Mouse (Mus musculus) lung, postnatal 4 days (tissue): ENCODE data around the gene Gm28051.
A peak's percentile ranks its signal among the peaks of the same experiment; 100 is the strongest.

Experiments
- DNase-seq, 2 experiments: peaks; one replicate each; pipeline ENCODE4 v3.0.0; 2021

The Gm28051 gene

DNA sequence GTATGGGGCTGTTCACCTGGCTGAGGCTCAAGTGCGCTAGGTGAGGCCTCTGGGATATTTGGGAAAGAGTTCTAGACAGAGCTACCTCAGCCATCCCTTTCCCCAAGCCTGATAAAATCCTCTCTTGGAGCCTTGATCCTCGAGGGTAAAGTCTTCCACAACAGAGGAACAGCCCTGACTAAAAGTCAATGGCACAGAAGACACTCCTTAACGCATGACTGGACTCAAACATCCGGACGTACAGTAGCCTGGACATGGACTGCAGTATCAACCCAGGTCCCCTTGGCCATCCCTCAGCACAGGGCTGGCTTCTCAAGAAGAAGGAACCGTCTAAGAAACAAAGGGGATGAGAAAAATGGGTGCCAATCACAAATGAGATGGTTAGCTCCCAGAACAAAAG is 74.1 kb downstream of the Gm28051 start:
- DNase-seq, result no peak

DNA sequence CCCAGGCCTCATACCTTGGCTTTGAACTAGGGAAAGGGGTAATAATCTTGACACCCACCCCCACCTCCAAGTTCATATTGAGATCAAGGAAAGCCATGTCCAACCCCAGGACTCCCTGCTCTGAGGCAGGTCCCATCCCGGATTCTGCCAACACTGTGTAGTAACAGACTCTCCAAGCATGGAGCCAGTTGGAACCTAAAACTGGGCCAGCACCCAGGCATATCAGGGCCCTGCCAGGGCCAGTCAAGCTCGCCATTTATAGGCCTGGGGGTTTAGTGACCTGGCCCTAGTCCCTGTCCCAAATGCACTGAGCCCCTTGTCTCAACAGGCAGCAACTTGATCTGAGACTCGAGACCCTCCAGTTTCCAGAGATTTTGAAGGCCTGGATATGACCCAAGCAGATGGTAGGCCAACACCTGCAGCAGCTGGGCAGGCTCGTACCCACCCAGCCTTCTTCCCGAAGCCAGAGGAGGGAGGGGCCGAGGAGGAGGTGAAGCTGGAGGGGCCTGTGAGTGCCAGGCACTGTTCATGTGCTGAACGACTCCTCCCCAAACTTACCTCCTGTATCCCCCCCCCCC is 74.8 kb downstream of the Gm28051 start:
- no peak for DNase-seq

DNA sequence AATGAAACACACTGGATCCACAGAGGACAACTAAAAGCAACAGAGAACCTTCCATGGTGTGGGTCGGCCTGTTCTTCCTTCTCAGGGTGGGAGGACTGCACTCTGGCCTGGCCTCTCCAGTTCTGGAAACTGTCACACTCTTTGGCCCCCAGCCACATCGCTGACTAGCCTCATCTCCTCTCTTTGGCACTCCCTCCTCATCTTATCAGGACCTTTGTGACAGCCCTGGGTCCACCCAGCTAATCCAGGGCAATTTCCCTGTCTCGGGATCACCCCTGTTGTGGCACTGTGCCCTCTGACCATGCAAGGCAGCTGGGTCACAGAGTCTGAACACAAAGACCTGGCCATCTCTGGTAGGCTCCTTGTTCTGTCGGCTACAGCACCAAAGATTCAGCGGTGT is 75.5 kb downstream of the Gm28051 start:
- no peak for DNase-seq

DNA sequence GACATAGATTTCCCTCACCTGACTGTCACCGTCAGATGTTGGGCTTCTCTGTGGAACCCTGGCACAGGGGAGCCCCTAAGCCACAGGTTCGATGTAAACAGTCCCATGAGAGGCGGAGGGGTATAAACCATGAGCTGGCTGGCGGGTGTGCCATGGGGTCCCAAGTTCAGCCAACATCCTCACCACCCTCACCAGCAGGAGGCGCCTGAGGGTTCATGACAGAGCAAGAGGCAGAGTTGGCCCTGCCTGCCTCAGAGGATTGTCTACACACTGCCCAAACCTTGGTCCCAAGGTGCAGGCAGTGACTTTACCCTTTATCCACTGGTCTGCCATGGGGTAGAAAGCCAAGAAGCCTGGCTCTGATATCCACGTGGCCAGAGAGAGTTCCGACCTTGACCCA is 76.0 kb downstream of the Gm28051 start:
- peak in 1 of 2 experiments; percentile 50 for DNase-seq

DNA sequence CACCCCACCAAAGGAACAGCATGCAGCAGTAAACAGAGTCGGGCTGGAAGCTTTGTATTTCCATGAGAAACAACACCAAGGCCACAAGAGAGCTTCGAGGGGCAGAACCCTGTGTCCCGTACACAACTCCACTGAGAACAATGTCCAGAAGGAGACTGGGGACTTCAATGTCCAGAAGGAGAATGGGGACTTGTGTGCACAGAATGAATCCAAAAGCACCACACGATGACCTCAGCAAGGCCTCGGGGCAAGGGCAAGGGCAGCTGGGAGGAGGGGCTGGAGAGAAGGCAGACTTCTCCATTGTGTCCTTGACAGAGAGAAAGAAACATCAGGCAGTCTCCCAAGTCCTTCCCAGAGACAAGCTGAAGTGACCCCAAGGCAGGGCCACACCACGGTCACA is 78.7 kb downstream of the Gm28051 start:
- no peak for DNase-seq

DNA sequence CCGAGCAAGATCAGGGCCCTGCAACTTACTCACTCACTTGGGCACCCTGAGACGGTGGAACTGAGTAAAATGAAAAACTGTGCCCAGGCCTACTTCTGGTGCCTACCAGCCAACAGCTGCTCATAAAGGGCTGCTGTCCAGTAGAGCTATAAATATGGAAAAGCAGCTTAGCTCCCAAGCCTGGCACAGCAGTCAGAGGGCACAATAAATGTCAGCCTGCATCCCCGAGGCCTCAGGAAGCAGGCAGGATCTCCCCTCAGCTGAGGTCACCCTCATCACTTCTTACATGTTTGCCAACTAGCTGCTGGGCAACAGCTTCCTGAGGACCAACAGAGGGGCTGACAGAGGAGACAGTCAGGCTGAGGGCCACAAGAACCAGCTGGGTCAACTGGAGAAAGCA is 80.5 kb downstream of the Gm28051 start:
- DNase-seq, result no peak

DNA sequence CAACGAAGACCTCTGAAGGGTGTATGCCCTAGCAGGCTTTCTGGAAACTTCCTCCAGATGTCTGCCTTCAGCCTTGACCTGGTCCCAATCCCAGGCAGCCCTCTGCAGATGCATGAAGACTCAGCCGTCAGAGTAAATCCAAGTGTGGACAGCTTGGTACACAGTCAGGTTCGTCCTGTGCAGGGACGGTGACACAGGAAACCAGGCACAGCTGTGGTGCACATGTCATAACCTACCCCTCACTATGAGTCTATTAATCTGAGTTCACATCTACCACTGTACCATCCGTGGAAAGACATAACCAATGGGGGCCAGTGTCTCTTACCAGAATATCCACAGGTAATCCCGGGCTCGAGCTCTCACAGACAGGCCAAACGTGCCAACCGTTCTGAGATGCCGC is 83.0 kb downstream of the Gm28051 start:
- DNase-seq, result no peak

DNA sequence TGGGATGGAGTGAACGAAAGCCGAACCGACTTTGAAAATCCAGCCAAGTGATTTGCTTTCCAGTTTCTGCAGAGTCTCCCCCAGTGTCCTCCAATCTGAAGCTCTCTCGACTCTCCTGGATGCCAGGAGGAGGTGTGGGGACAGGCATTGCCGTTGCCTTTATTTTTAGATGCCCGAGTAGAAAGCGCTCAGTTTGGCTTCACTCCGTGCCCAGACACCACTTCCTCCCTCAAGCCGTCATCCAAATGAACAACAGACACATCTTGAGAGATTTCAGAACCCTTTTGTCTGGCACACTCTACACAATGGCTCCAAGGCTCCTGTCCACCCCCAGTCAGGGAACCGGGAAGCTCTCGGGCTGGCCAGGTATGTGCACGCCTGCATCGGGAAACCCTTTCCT is 83.4 kb downstream of the Gm28051 start:
- no peak for DNase-seq

DNA sequence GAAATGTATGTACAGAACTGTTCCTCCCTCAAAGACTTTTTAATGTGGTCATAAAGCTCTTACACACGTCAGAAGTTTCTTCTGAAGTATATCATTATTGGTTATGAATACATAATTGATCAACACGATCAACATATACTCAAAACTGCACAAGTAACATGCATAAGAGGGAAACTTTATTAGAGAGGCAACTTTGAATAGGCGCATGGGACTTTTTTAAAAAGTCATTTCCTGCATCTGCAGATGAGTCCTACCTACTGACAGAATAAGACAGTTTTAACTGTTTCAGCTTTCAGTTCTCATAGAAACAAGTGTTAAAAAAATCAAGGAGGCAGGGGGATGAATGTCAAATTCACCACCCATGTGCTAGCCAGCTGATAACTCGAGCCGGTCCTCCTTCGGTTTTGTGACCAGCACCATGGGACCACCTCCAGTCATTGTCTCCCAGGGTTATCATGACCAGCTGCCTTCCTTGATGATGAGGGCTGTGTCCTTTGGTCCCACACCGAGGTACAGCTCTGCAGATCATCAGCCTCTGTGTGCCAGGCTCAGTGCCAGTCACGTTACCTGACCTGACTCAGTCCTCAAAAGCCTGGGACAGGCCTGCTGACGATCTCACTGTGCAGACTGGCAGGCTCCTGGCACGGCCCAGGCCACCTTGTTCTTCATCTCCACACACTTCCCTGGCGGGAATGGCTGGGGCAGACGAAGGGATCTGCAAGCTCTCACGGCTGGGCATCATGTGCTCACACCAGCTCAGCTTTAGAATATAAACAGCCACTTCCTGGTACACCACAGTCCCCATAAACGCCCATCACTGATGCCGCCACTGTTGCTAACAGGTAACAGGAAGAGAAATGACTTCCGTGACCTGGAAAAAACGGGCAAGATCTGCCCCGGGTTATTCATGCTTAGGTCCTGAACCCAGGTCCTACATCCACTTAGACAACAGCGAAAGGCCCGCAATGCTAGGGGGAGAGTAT is 84.4 kb downstream of the Gm28051 start:
- DNase-seq, result no peak

DNA sequence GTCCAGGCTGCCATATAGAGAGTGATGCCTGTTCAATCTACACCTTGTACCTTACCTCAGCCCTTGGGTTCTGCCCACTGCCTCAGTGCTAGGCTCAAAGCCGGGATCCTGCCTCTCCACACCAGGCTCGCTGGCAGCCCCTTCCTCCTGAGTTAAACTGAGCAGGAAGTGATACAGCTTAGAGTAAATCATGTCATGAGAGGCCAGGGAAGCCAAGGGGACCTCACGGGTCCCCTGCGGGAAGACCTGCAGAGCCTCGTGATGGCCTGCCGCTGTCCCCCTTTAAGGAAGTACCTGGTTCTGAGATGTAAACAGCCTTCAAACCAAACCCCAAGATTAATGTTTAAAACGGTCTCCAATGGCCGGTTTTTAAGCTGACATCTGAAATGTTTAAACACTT is 85.4 kb downstream of the Gm28051 start:
- DNase-seq, result no peak

DNA sequence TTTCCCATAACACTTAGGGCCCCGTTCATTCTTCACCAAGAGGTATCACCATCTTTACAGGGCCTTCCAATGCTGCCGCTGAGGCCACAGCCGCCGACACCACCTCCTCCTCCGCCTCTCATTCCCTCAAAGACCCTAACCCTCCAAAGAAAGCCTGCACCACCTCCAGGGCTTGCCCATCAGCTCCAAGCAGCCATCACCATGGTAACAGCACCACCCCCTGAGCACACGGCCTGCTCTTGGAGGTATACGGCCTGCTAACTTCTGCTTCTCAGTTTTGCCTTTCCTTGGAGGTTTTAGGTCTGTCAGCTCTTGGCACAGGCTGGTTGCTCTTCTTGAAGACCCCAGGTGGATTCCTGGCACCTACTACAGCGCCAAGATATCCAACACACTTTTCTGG is 86.7 kb downstream of the Gm28051 start:
- DNase-seq, result no peak
